ENCODE assay signal across 16 mouse cellular contexts in genomic region chr11:24795510-24796211, GRCm38 (mm10).
A peak's percentile ranks its signal among the peaks of the same experiment; 100 is the strongest.
DNase-seq lines count a peak whose midpoint lies in the region; ATAC-seq lines count a peak whose summit lies in the region.
"Had no signal": no experiment of that assay in that cellular context is flagged by ENCODE, and none has a peak within 500 bp of the region (broad histone marks: within the 10 kb centered on the region; RNA-seq: fewer than 3 reads in every experiment).

No protein-coding gene starts in this region.

- H3K9me3 ChIP-seq in forebrain, embryonic 13.5 days (replicated peaks) = no peaks in the 10 kb centered on the region
- H3K9me3 ChIP-seq in hindbrain, embryonic 16.5 days (ENCODE audit: control insufficient read depth, low read length) = no peaks in the 10 kb centered on the region
- H3K9me3 ChIP-seq: G1E; intestine, embryonic 15.5 days; megakaryocyte, embryonic 14.5 days had no signal

- DNase-seq in left cerebral cortex, postnatal 4 days = peak; percentile 5
- no peak for DNase-seq in left cerebral cortex, adult 18-20 months (ENCODE audit: low spot score in 2 of 2)
- peak; percentile 28 for DNase-seq in brain, embryonic 18.5 days (ENCODE audit: low read depth, low spot score)
- no peak for DNase-seq in urinary bladder, postnatal 25 days (ENCODE audit: low spot score)
- no peak for DNase-seq in heart, postnatal 10 days
- DNase-seq: adrenal gland, adult 2 months; cerebellum, postnatal 25 days; heart, adult 2 months; kidney, postnatal 14 days had no signal

- ATAC-seq in forebrain, embryonic 13.5 days = peak; percentile 87
- peak; percentile 91 for ATAC-seq in hindbrain, embryonic 16.5 days
- ATAC-seq: intestine, embryonic 15.5 days; lung, postnatal 0 days had no signal

- intact Hi-C loops in left cerebral cortex, postnatal 4 days (cut with DNase I) = no loop called here
- intact Hi-C loops in heart, postnatal 10 days (cut with DNase I) = no loop called here

- H3K36me3 ChIP-seq in forebrain, embryonic 13.5 days (ENCODE audit: poor library complexity, severe bottlenecking) = no peaks in the 10 kb centered on the region
- no peaks in the 10 kb centered on the region for H3K36me3 ChIP-seq in hindbrain, embryonic 16.5 days (ENCODE audit: control insufficient read depth, insufficient read depth, low read length)
- H3K36me3 ChIP-seq: G1E; intestine, embryonic 15.5 days had no signal

- peaks cover 6% of the 10 kb centered on the region; the same call in 1 of the 2 replicates for H3K4me1 ChIP-seq in forebrain, embryonic 13.5 days
- no peaks in the 10 kb centered on the region for H3K4me1 ChIP-seq in hindbrain, embryonic 16.5 days (ENCODE audit: control insufficient read depth, insufficient read depth, low read depth, low read length)
- H3K4me1 ChIP-seq: intestine, embryonic 15.5 days; megakaryocyte, embryonic 14.5 days had no signal

- H3K4me2 ChIP-seq in forebrain, embryonic 13.5 days = no peak overlapping the region
- no peak overlapping the region for H3K4me2 ChIP-seq in hindbrain, embryonic 16.5 days (ENCODE audit: low read length)
- H3K4me2 ChIP-seq: intestine, embryonic 15.5 days had no signal

- no peak overlapping the region for H3K4me3 ChIP-seq in forebrain, embryonic 13.5 days
- H3K4me3 ChIP-seq in hindbrain, embryonic 16.5 days (ENCODE audit: low read length) = no peak overlapping the region
- H3K4me3 ChIP-seq: heart, adult 2 months; intestine, embryonic 15.5 days; megakaryocyte, embryonic 14.5 days had no signal

- WGBS in forebrain, embryonic 13.5 days = 26% methylated on average over 4 of the region's 4 CpGs
- 41% methylated on average over 4 of the region's 4 CpGs for WGBS in hindbrain, embryonic 16.5 days

- H3K9ac ChIP-seq in forebrain, embryonic 13.5 days = no peak overlapping the region
- no peak overlapping the region for H3K9ac ChIP-seq in hindbrain, embryonic 16.5 days (ENCODE audit: low read depth, low read length)
- H3K9ac ChIP-seq: intestine, embryonic 15.5 days; liver, embryonic 14.5 days had no signal

- no peaks in the 10 kb centered on the region for H3K27me3 ChIP-seq in forebrain, embryonic 13.5 days
- no peaks in the 10 kb centered on the region for H3K27me3 ChIP-seq in hindbrain, embryonic 16.5 days (replicated peaks; ENCODE audit: control insufficient read depth, insufficient read depth, low read length)
- H3K27me3 ChIP-seq: intestine, embryonic 15.5 days; megakaryocyte, embryonic 14.5 days had no signal

- no peak overlapping the region for H3K27ac ChIP-seq in forebrain, embryonic 13.5 days
- no peak overlapping the region for H3K27ac ChIP-seq in hindbrain, embryonic 16.5 days (ENCODE audit: low read depth, low read length)
- H3K27ac ChIP-seq: heart, adult 2 months; intestine, embryonic 15.5 days; liver, embryonic 14.5 days had no signal

Comparison
In these comparisons a context has a peak if more than half of its experiments do, and no peak if none do; other contexts are left out.
1. DNase-seq: peak in left cerebral cortex, postnatal 4 days (single experiment) and brain, embryonic 18.5 days (single experiment); none in left cerebral cortex, adult 18-20 months (0 of 2), urinary bladder, postnatal 25 days (single experiment) and heart, postnatal 10 days (0 of 2).